Mouse (Mus musculus) kidney, adult 2 months (tissue): ENCODE data around the gene Csf2ra.
"Not testable (repeated sequence)": the region's sequence is repeated elsewhere in the genome, so short reads cannot be mapped to it uniquely, and the experiment has no call there.

Experiments used
- CTCF ChIP-seq: fragments of 200-500 bp; conservative IDR thresholded peaks from 2 replicates; pipeline ENCODE4 v1.5.1; 2011; ENCODE audit warnings: low read depth, mild to moderate bottlenecking, control low read depth, low read length, moderate library complexity, mixed read lengths; ENCODE audit not compliant: insufficient read depth, insufficient read length
- POLR2A ChIP-seq: fragments of 200-500 bp; IDR thresholded peaks from one replicate; pipeline ENCODE4 v1.6.1; 2011; ENCODE audit warnings: low read depth, low read length, control low read depth

DNA sequence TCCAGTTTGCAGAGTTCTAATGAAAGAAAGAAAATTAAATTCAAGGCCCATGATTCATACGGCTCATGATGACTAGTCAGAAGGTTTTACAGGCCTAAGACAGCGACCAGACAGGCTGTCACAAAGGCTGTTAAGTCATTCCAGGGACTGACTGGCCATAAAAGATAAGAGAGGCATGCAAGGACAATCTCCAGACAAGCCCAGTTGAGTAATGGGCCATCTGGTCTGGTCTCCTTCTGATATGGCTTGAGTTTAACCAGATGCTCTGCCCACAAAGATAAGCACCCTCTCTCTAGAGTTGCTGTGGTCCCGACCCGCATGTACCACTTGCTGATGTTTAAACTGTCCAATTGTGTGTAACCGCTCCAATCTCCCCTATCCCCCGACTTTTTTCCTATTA lies 20.7 kb downstream of the Csf2ra start:
- not testable (repeated sequence) for TF ChIP-seq CTCF, POLR2A
